16 mouse cellular contexts compared by ENCODE assay signal in genomic region chr10:86249283-86249682, GRCm38 (mm10).
"Had no signal": no experiment of that assay in that cellular context is flagged by ENCODE, and none has a peak within 500 bp of the region (broad histone marks: within the 10 kb centered on the region; RNA-seq: fewer than 3 reads in every experiment).

No protein-coding gene starts in this region.

- H3K27me3 ChIP-seq: neural tube, embryonic 12.5 days; neural tube, embryonic 13.5 days; neural tube, embryonic 15.5 days; stomach, embryonic 15.5 days had no signal

- DNase-seq: retina, postnatal 1 day; right cerebral cortex, adult 18-20 months; right cerebral cortex, postnatal 25 days; right cerebral cortex, postnatal 4 days; spleen, adult 18-20 months; thymus, adult 18-20 months; thymus, adult 2 months; thymus, postnatal 14 days; thymus, postnatal 25 days; thymus, postnatal 36 days; thymus, postnatal 4 days had no signal

- H3K9ac ChIP-seq: neural tube, embryonic 12.5 days; neural tube, embryonic 13.5 days; neural tube, embryonic 15.5 days; stomach, embryonic 15.5 days had no signal

- H3K4me1 ChIP-seq: neural tube, embryonic 12.5 days; neural tube, embryonic 13.5 days; neural tube, embryonic 15.5 days; stomach, embryonic 15.5 days had no signal

- H3K27ac ChIP-seq: neural tube, embryonic 12.5 days; neural tube, embryonic 13.5 days; neural tube, embryonic 15.5 days; stomach, embryonic 15.5 days; stomach, postnatal 0 days had no signal

- H3K36me3 ChIP-seq: neural tube, embryonic 12.5 days; neural tube, embryonic 13.5 days; neural tube, embryonic 15.5 days; stomach, embryonic 15.5 days had no signal

- H3K4me3 ChIP-seq: neural tube, embryonic 12.5 days; neural tube, embryonic 13.5 days; neural tube, embryonic 15.5 days; stomach, embryonic 15.5 days had no signal

- H3K4me2 ChIP-seq: neural tube, embryonic 12.5 days; neural tube, embryonic 13.5 days; neural tube, embryonic 15.5 days; stomach, embryonic 15.5 days had no signal

- H3K9me3 ChIP-seq: neural tube, embryonic 12.5 days; neural tube, embryonic 13.5 days; neural tube, embryonic 15.5 days; stomach, embryonic 15.5 days had no signal
